Mouse (Mus musculus): ENCODE data around the gene Ndufb4. TPM values are rescaled to one million over a fixed set of nuclear protein-coding genes. Genes with fewer than 3 reads are reported as not detected.

Ndufb4 gene
- polyA plus RNA-seq, 1 experiment from 2014 or later: 106 TPM

- H3K9me3 ChIP-seq (replicated peaks; ENCODE audit: control insufficient read depth, low read length): no peaks in the 10 kb centered on the region
- H3K36me3 ChIP-seq (ENCODE audit: control insufficient read depth, insufficient read depth): no peaks in the 10 kb centered on the region
- H3K4me1 ChIP-seq (ENCODE audit: control insufficient read depth, insufficient read depth, low read length): peaks cover 33% of the 10 kb centered on the region
- H3K27ac ChIP-seq (ENCODE audit: low read length): peak overlapping the region; percentile 89
- H3K9ac ChIP-seq (ENCODE audit: low read length): no peak overlapping the region
- ATAC-seq (replicated peaks; ENCODE audit: extremely low read depth, insufficient read depth, low FRiP score): no peak
- no peak overlapping the region for H3K4me3 ChIP-seq (ENCODE audit: low read length)
- 39% methylated on average over 7 of the region's 7 CpGs for WGBS
- H3K4me2 ChIP-seq (ENCODE audit: low read depth, low read length): peak overlapping the region; percentile 84; the same call in 1 of the 2 replicates
- no peaks in the 10 kb centered on the region for H3K27me3 ChIP-seq (ENCODE audit: control insufficient read depth, insufficient read depth, low read length)
These were observed 28.2 kb upstream of the Ndufb4 start for GRCm38 (mm10) chr16:37682309-37682975.

GRCm38 (mm10) chr16:37680831-37681230 lies 26.6 kb upstream of the Ndufb4 start:
- ATAC-seq (replicated peaks; ENCODE audit: extremely low read depth, insufficient read depth, low FRiP score): no peak
- Histone ChIP-seq H3K4me2 (ENCODE audit: low read depth, low read length) (no peak overlapping the region), H3K27me3 (ENCODE audit: control insufficient read depth, insufficient read depth, low read length) (no peaks in the 10 kb centered on the region), H3K27ac (ENCODE audit: low read length) (no peak overlapping the region), H3K4me1 (ENCODE audit: control insufficient read depth, insufficient read depth, low read length) (peaks cover 23% of the 10 kb centered on the region), H3K9ac (ENCODE audit: low read length) (no peak overlapping the region), H3K36me3 (ENCODE audit: control insufficient read depth, insufficient read depth) (no peaks in the 10 kb centered on the region), H3K4me3 (ENCODE audit: low read length) (no peak overlapping the region), H3K9me3 (replicated peaks; ENCODE audit: control insufficient read depth, low read length) (no peaks in the 10 kb centered on the region)
- WGBS: 73% methylated on average over 8 of the region's 8 CpGs

- Histone ChIP-seq H3K36me3 (ENCODE audit: control insufficient read depth, insufficient read depth) (no peaks in the 10 kb centered on the region), H3K9me3 (replicated peaks; ENCODE audit: control insufficient read depth, low read length) (no peaks in the 10 kb centered on the region), H3K4me1 (ENCODE audit: control insufficient read depth, insufficient read depth, low read length) (peaks cover 22% of the 10 kb centered on the region), H3K4me2 (ENCODE audit: low read depth, low read length) (no peak overlapping the region), H3K9ac (ENCODE audit: low read length) (no peak overlapping the region), H3K4me3 (ENCODE audit: low read length) (no peak overlapping the region), H3K27me3 (ENCODE audit: control insufficient read depth, insufficient read depth, low read length) (no peaks in the 10 kb centered on the region), H3K27ac (ENCODE audit: low read length) (no peak overlapping the region)
- WGBS: 80% methylated on average over 2 of the region's 2 CpGs
- ATAC-seq (replicated peaks; ENCODE audit: extremely low read depth, insufficient read depth, low FRiP score): no peak
These were observed 26.0 kb upstream of the Ndufb4 start for GRCm38 (mm10) chr16:37680216-37680615.

GRCm38 (mm10) chr16:37677586-37677985 lies 23.3 kb upstream of the Ndufb4 start:
- Histone ChIP-seq H3K27me3 (ENCODE audit: control insufficient read depth, insufficient read depth, low read length) (no peaks in the 10 kb centered on the region), H3K4me3 (ENCODE audit: low read length) (no peak overlapping the region), H3K4me1 (ENCODE audit: control insufficient read depth, insufficient read depth, low read length) (peaks cover 6% of the 10 kb centered on the region; the same call in 1 of the 2 replicates), H3K9ac (ENCODE audit: low read length) (no peak overlapping the region), H3K36me3 (ENCODE audit: control insufficient read depth, insufficient read depth) (no peaks in the 10 kb centered on the region), H3K9me3 (replicated peaks; ENCODE audit: control insufficient read depth, low read length) (peaks cover 4% of the 10 kb centered on the region; the same call in 1 of the 2 replicates), H3K4me2 (ENCODE audit: low read depth, low read length) (no peak overlapping the region), H3K27ac (ENCODE audit: low read length) (no peak overlapping the region)
- 84% methylated on average over 8 of the region's 8 CpGs for WGBS
- no peak for ATAC-seq (replicated peaks; ENCODE audit: extremely low read depth, insufficient read depth, low FRiP score)

GRCm38 (mm10) chr16:37676677-37677072 lies 22.4 kb upstream of the Ndufb4 start:
- H3K27ac ChIP-seq (ENCODE audit: low read length): no peak overlapping the region
- H3K4me2 ChIP-seq (ENCODE audit: low read depth, low read length): peak overlapping the region; percentile 50
- H3K36me3 ChIP-seq (ENCODE audit: control insufficient read depth, insufficient read depth): no peaks in the 10 kb centered on the region
- no peak overlapping the region for H3K4me3 ChIP-seq (ENCODE audit: low read length)
- no peak overlapping the region for H3K9ac ChIP-seq (ENCODE audit: low read length)
- H3K27me3 ChIP-seq (ENCODE audit: control insufficient read depth, insufficient read depth, low read length): no peaks in the 10 kb centered on the region
- no peaks in the 10 kb centered on the region for H3K4me1 ChIP-seq (ENCODE audit: control insufficient read depth, insufficient read depth, low read length)
- H3K9me3 ChIP-seq (replicated peaks; ENCODE audit: control insufficient read depth, low read length): peaks cover 4% of the 10 kb centered on the region; the same call in 1 of the 2 replicates
- WGBS: 49% methylated on average over 4 of the region's 4 CpGs
- ATAC-seq (replicated peaks; ENCODE audit: extremely low read depth, insufficient read depth, low FRiP score): no peak

- no peaks in the 10 kb centered on the region for H3K36me3 ChIP-seq (ENCODE audit: control insufficient read depth, insufficient read depth)
- no peaks in the 10 kb centered on the region for H3K27me3 ChIP-seq (ENCODE audit: control insufficient read depth, insufficient read depth, low read length)
- WGBS: 51% methylated on average over 17 of the region's 17 CpGs
- H3K4me3 ChIP-seq (ENCODE audit: low read length): peak overlapping the region; percentile 24
- H3K9ac ChIP-seq (ENCODE audit: low read length): peak overlapping the region; percentile 34; the same call in 1 of the 2 replicates
- no peaks in the 10 kb centered on the region for H3K4me1 ChIP-seq (ENCODE audit: control insufficient read depth, insufficient read depth, low read length)
- ATAC-seq (replicated peaks; ENCODE audit: extremely low read depth, insufficient read depth, low FRiP score): no peak
- H3K27ac ChIP-seq (ENCODE audit: low read length): no peak overlapping the region
- H3K9me3 ChIP-seq (replicated peaks; ENCODE audit: control insufficient read depth, low read length): peaks cover 4% of the 10 kb centered on the region; the same call in 1 of the 2 replicates
- peak overlapping the region; percentile 50 for H3K4me2 ChIP-seq (ENCODE audit: low read depth, low read length)
These were observed 21.9 kb upstream of the Ndufb4 start for GRCm38 (mm10) chr16:37676024-37676676.

- no peaks in the 10 kb centered on the region for H3K4me1 ChIP-seq (ENCODE audit: control insufficient read depth, insufficient read depth, low read length)
- 94% methylated on average over 5 of the region's 5 CpGs for WGBS
- peaks cover 4% of the 10 kb centered on the region; the same call in 1 of the 2 replicates for H3K9me3 ChIP-seq (replicated peaks; ENCODE audit: control insufficient read depth, low read length)
- no peaks in the 10 kb centered on the region for H3K36me3 ChIP-seq (ENCODE audit: control insufficient read depth, insufficient read depth)
- no peak overlapping the region for H3K9ac ChIP-seq (ENCODE audit: low read length)
- H3K4me2 ChIP-seq (ENCODE audit: low read depth, low read length): no peak overlapping the region
- no peak for ATAC-seq (replicated peaks; ENCODE audit: extremely low read depth, insufficient read depth, low FRiP score)
- no peak overlapping the region for H3K4me3 ChIP-seq (ENCODE audit: low read length)
- no peaks in the 10 kb centered on the region for H3K27me3 ChIP-seq (ENCODE audit: control insufficient read depth, insufficient read depth, low read length)
- H3K27ac ChIP-seq (ENCODE audit: low read length): no peak overlapping the region
These were observed 21.1 kb upstream of the Ndufb4 start for GRCm38 (mm10) chr16:37675326-37675725.

GRCm38 (mm10) chr16:37670666-37671283 lies 16.5 kb upstream of the Ndufb4 start:
- Histone ChIP-seq H3K27ac (ENCODE audit: low read length) (no peak overlapping the region), H3K9me3 (replicated peaks; ENCODE audit: control insufficient read depth, low read length) (peaks cover 4% of the 10 kb centered on the region; the same call in 1 of the 2 replicates), H3K9ac (ENCODE audit: low read length) (no peak overlapping the region), H3K4me2 (ENCODE audit: low read depth, low read length) (no peak overlapping the region), H3K4me3 (ENCODE audit: low read length) (no peak overlapping the region), H3K4me1 (ENCODE audit: control insufficient read depth, insufficient read depth, low read length) (no peaks in the 10 kb centered on the region), H3K27me3 (ENCODE audit: control insufficient read depth, insufficient read depth, low read length) (no peaks in the 10 kb centered on the region), H3K36me3 (ENCODE audit: control insufficient read depth, insufficient read depth) (no peaks in the 10 kb centered on the region)
- no peak for ATAC-seq (replicated peaks; ENCODE audit: extremely low read depth, insufficient read depth, low FRiP score)
- WGBS: 19% methylated on average over 4 of the region's 4 CpGs

GRCm38 (mm10) chr16:37665394-37665935 lies 11.2 kb upstream of the Ndufb4 start:
- ATAC-seq (replicated peaks; ENCODE audit: extremely low read depth, insufficient read depth, low FRiP score): no peak
- no peaks in the 10 kb centered on the region for H3K36me3 ChIP-seq (ENCODE audit: control insufficient read depth, insufficient read depth)
- no peak overlapping the region for H3K9ac ChIP-seq (ENCODE audit: low read length)
- no peaks in the 10 kb centered on the region for H3K4me1 ChIP-seq (ENCODE audit: control insufficient read depth, insufficient read depth, low read length)
- no peaks in the 10 kb centered on the region for H3K27me3 ChIP-seq (ENCODE audit: control insufficient read depth, insufficient read depth, low read length)
- no peak overlapping the region for H3K4me2 ChIP-seq (ENCODE audit: low read depth, low read length)
- 49% methylated on average over 5 of the region's 5 CpGs for WGBS
- no peak overlapping the region for H3K4me3 ChIP-seq (ENCODE audit: low read length)
- H3K27ac ChIP-seq (ENCODE audit: low read length): no peak overlapping the region
- H3K9me3 ChIP-seq (replicated peaks; ENCODE audit: control insufficient read depth, low read length): no peaks in the 10 kb centered on the region
